Mouse (Mus musculus): ENCODE results near the gene Alg1.
"Not testable (repeated sequence)": the region's sequence is repeated elsewhere in the genome, so short reads cannot be mapped to it uniquely, and the experiment has no call there.

DNA sequence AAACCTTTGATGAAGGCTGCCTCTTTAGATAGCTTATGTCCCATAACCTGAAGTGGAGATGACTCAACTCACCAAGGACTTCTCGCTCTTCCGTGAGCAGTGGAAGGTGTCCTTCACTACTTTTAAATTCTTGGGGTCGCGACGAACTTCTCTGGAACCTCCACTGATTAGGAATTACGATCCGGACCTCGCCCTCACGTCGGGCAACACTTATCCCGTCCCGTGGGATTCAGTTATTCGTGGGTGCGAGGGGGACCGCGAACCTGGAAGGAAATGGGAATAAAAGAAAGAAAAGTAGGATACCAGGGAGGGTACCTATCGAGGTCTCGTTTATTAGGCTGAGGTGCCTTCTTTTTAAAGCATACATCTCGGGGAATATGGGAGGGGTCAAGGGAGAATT, 5.9 kb upstream of the Alg1 start:
- TF ChIP-seq CTCF, EP300 (IDR thresholded peaks at IDR 0.05; ENCODE audit: low read depth): not testable (repeated sequence)

All from liver, postnatal 0 days (tissue).